Mouse (Mus musculus): Measurements from ENCODE around the gene 1600014C23Rik. TPM values are rescaled to one million over a fixed set of nuclear protein-coding genes. Genes with fewer than 3 reads are reported as not detected.
A peak's percentile ranks its signal among the peaks of the same experiment; 100 is the strongest.

The 1600014C23Rik gene
- polyA plus RNA-seq (2015; fragmentation: Nextera tagmentation; extraction: Ambion mirVana): not detected in 2 replicates

DNA sequence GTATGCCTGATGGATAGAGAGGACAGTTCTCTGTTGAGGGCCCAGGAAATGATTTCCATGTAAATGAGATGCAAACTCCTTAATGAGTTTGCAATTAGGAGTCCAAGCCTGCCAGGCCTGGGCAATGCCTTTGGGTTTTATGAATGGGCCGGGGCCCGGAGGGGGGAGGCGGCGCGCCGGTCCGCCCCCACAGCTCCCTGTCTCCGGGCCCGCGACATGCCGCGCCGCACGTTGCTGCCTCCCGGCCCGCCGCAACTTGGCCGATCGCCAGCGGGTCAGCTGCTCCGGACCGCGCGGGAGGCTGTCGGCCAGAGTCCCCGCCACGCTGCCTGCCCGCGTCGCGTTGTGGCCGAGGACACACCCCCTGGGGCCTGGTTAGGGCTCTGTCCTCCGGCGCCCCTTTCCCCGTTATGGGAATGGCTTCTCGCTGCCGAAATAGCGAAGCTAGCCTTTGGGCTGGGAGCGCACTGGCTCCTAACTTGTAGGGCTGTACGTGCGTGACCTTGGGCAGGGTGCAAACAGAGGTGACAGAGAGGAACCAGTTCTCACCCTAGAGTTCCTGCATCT is at the start of gene 1600014C23Rik:
Gene 1600014C23Rik, minus strand, starts transcription at position 110 of the 567 bp plus-strand sequence.
- Histone ChIP-seq H3K36me3 (ENCODE audit: control insufficient read depth, insufficient read depth, low read length) (no peaks in the 10 kb centered on the region), H3K27ac (replicated peaks) (no peak within 1 kb of the TSS), H3K9me3 (ENCODE audit: control insufficient read depth, low read length) (no peaks in the 10 kb centered on the region), H3K4me1 (replicated peaks; ENCODE audit: control insufficient read depth, insufficient read depth) (peaks cover 4% of the 10 kb centered on the region), H3K4me3 (ENCODE audit: low read depth, low read length) (peak within 1 kb of the TSS; percentile 33), H3K9ac (ENCODE audit: low read length) (peak within 1 kb of the TSS; percentile 57), H3K27me3 (ENCODE audit: control insufficient read depth, insufficient read depth, low read length) (no peaks in the 10 kb centered on the region), H3K4me2 (replicated peaks; ENCODE audit: low read depth) (peak within 1 kb of the TSS; percentile 68)
- ATAC-seq (ENCODE audit: low FRiP score, low TSS enrichment): no peak
- 3% methylated on average over 35 of the region's 41 CpGs for WGBS
- DNase-seq (ENCODE audit: low spot score): peak; percentile 70
- no peak for TF ChIP-seq CTCF (IDR thresholded peaks at IDR 0.05; ENCODE audit: low read depth)

DNA sequence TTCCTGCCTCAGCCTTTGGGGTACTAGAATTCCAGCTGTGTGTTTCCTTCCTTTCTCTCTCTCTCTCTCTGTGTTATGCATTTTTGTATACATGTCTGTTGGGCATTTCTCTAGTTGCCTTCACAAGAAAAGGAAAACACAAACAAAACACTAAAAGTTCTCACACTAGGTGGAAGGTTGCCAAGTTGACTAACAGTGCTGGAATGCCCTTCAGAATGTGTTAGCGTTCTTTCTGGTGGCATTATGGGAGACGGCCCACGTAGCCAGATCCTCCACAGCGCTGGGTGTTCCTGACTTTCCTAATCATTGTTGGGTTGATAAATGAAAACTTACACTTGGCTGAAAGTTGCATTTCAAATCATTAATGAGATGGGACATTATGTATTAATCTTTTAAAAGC is 44.8 kb upstream of the 1600014C23Rik start:
- H3K9ac ChIP-seq (ENCODE audit: low read length): no peak overlapping the region
- whole genome bisulfite sequencing: 69% methylated on average over 4 of the region's 4 CpGs
- no peak overlapping the region for H3K27ac ChIP-seq (replicated peaks)
- TF ChIP-seq CTCF (IDR thresholded peaks at IDR 0.05; ENCODE audit: low read depth) (no peak), EP300 (optimal IDR thresholded peaks at IDR 0.05) (no peak)
- H3K4me1 ChIP-seq (replicated peaks; ENCODE audit: control insufficient read depth, insufficient read depth): no peaks in the 10 kb centered on the region
- DNase-seq (ENCODE audit: low spot score): no peak
- no peaks in the 10 kb centered on the region for H3K27me3 ChIP-seq (ENCODE audit: control insufficient read depth, insufficient read depth, low read length)
- H3K9me3 ChIP-seq (ENCODE audit: control insufficient read depth, low read length): no peaks in the 10 kb centered on the region
- H3K4me3 ChIP-seq (ENCODE audit: low read depth, low read length): no peak overlapping the region
- no peaks in the 10 kb centered on the region for H3K36me3 ChIP-seq (ENCODE audit: control insufficient read depth, insufficient read depth, low read length)
- H3K4me2 ChIP-seq (replicated peaks; ENCODE audit: low read depth): no peak overlapping the region
- no peak for ATAC-seq (ENCODE audit: low FRiP score, low TSS enrichment)

DNA sequence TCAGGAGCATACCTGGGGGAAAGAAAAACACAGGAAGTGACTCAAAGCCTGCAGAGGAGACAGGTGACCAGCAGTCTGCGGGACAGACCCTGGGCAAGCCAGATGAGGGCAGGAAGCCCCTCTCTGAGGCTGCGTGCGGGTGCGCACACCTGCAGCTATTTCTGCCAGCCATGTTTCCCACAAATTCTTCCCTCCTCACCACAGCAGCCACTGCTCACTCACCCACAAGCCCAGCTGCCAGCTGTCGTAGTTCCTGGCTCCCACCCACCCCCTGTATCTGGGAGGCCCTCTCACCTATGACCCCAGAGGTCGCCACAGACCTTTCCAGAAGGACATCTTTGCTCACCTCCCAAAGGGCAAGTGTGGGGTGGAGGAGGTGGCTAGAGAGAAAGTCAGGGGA is 43.8 kb upstream of the 1600014C23Rik start:
- Histone ChIP-seq H3K4me3 (ENCODE audit: low read depth, low read length) (no peak overlapping the region), H3K36me3 (ENCODE audit: control insufficient read depth, insufficient read depth, low read length) (no peaks in the 10 kb centered on the region), H3K4me2 (replicated peaks; ENCODE audit: low read depth) (no peak overlapping the region), H3K27me3 (ENCODE audit: control insufficient read depth, insufficient read depth, low read length) (no peaks in the 10 kb centered on the region), H3K9ac (ENCODE audit: low read length) (no peak overlapping the region), H3K27ac (replicated peaks) (no peak overlapping the region), H3K4me1 (replicated peaks; ENCODE audit: control insufficient read depth, insufficient read depth) (no peaks in the 10 kb centered on the region), H3K9me3 (ENCODE audit: control insufficient read depth, low read length) (no peaks in the 10 kb centered on the region)
- TF ChIP-seq CTCF (IDR thresholded peaks at IDR 0.05; ENCODE audit: low read depth) (no peak), EP300 (optimal IDR thresholded peaks at IDR 0.05) (no peak)
- ATAC-seq (ENCODE audit: low FRiP score, low TSS enrichment): no peak
- 72% methylated on average over 6 of the region's 6 CpGs for WGBS
- DNase-seq (ENCODE audit: low spot score): no peak

GRCm38 (mm10) chr17:45776185-45776584 is 42.5 kb upstream of the 1600014C23Rik start:
- 81% methylated on average over 8 of the region's 8 CpGs for WGBS
- TF ChIP-seq CTCF (IDR thresholded peaks at IDR 0.05; ENCODE audit: low read depth) (no peak), EP300 (optimal IDR thresholded peaks at IDR 0.05) (no peak)
- H3K27ac ChIP-seq (replicated peaks): no peak overlapping the region; the same call in 1 of the 2 replicates

DNA sequence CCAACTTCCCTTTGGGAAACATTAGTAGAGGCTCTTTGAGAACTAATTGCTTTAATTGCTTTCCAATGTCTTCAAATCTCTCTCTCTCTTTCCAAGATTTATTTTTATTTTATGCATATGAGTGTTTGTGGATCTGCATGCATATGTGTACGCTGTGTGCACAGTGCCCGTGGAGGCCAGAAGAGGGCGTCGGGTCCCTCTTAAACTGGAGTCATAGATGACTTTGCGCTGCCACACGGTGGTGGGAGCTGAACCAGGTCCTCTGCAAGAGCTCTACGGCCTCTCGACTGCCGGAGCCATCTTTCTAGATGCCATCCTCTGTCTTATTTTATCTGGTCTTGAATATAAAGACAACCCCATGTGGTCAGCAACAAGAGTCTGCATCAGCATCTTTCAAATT is 41.8 kb upstream of the 1600014C23Rik start:
- 88% methylated on average over 9 of the region's 9 CpGs for WGBS

More at GRCm38 (mm10) chr17:45776185-45776584, 42.5 kb upstream of the 1600014C23Rik start:
- ATAC-seq (ENCODE audit: low FRiP score, low TSS enrichment): peak; percentile 78
- Histone ChIP-seq H3K9ac (ENCODE audit: low read length) (no peak overlapping the region), H3K4me3 (ENCODE audit: low read depth, low read length) (no peak overlapping the region), H3K4me1 (replicated peaks; ENCODE audit: control insufficient read depth, insufficient read depth) (no peaks in the 10 kb centered on the region), H3K4me2 (replicated peaks; ENCODE audit: low read depth) (no peak overlapping the region), H3K27me3 (ENCODE audit: control insufficient read depth, insufficient read depth, low read length) (no peaks in the 10 kb centered on the region), H3K9me3 (ENCODE audit: control insufficient read depth, low read length) (no peaks in the 10 kb centered on the region), H3K36me3 (ENCODE audit: control insufficient read depth, insufficient read depth, low read length) (no peaks in the 10 kb centered on the region)
- DNase-seq (ENCODE audit: low spot score): peak; percentile 54

GRCm38 (mm10) chr17:45772566-45772965 is 38.9 kb upstream of the 1600014C23Rik start:
- Histone ChIP-seq H3K4me2 (replicated peaks; ENCODE audit: low read depth) (no peak overlapping the region), H3K4me1 (replicated peaks; ENCODE audit: control insufficient read depth, insufficient read depth) (0 out of 2 replicates have a peak, but pooled peaks cover 2% of the 10 kb centered on the region), H3K4me3 (ENCODE audit: low read depth, low read length) (no peak overlapping the region), H3K9me3 (ENCODE audit: control insufficient read depth, low read length) (no peaks in the 10 kb centered on the region), H3K27me3 (ENCODE audit: control insufficient read depth, insufficient read depth, low read length) (no peaks in the 10 kb centered on the region), H3K9ac (ENCODE audit: low read length) (no peak overlapping the region), H3K27ac (replicated peaks) (no peak overlapping the region), H3K36me3 (ENCODE audit: control insufficient read depth, insufficient read depth, low read length) (no peaks in the 10 kb centered on the region)
- ATAC-seq (ENCODE audit: low FRiP score, low TSS enrichment): no peak
- no peak for DNase-seq (ENCODE audit: low spot score)
- TF ChIP-seq EP300 (optimal IDR thresholded peaks at IDR 0.05) (no peak), CTCF (IDR thresholded peaks at IDR 0.05; ENCODE audit: low read depth) (no peak)
- WGBS: 58% methylated on average over 3 of the region's 3 CpGs

More for the DNA sequence above, 41.8 kb upstream of the 1600014C23Rik start:
- no peaks in the 10 kb centered on the region for H3K9me3 ChIP-seq (ENCODE audit: control insufficient read depth, low read length)
- TF ChIP-seq EP300 (optimal IDR thresholded peaks at IDR 0.05) (no peak), CTCF (IDR thresholded peaks at IDR 0.05; ENCODE audit: low read depth) (peak; percentile 54)
- no peak overlapping the region for H3K9ac ChIP-seq (ENCODE audit: low read length)
- H3K4me1 ChIP-seq (replicated peaks; ENCODE audit: control insufficient read depth, insufficient read depth): no peaks in the 10 kb centered on the region
- no peaks in the 10 kb centered on the region for H3K27me3 ChIP-seq (ENCODE audit: control insufficient read depth, insufficient read depth, low read length)
- DNase-seq (ENCODE audit: low spot score): no peak
- H3K4me3 ChIP-seq (ENCODE audit: low read depth, low read length): no peak overlapping the region
- H3K27ac ChIP-seq (replicated peaks): no peak overlapping the region
- H3K36me3 ChIP-seq (ENCODE audit: control insufficient read depth, insufficient read depth, low read length): no peaks in the 10 kb centered on the region
- no peak overlapping the region for H3K4me2 ChIP-seq (replicated peaks; ENCODE audit: low read depth)
- ATAC-seq (ENCODE audit: low FRiP score, low TSS enrichment): no peak

Data from stomach, postnatal 0 days (tissue).